Mouse (Mus musculus) ES-Bruce4 (cell line): ENCODE measurements around the gene Enam.

Experiments
- CTCF ChIP-seq: IDR thresholded peaks from one replicate; pipeline ENCODE4 v1.8.1; 2011; ENCODE audit warnings: low read depth, low read length
- EP300 ChIP-seq: IDR thresholded peaks from 2 replicates; pipeline ENCODE4 v1.6.1; 2011; ENCODE audit warnings: low read depth, low read length; ENCODE audit not compliant: insufficient read depth
- POLR2A ChIP-seq: IDR thresholded peaks from one replicate; pipeline ENCODE4 v1.8.1; 2011; ENCODE audit warnings: low read length; ENCODE audit not compliant: insufficient read depth

- no peak for TF ChIP-seq POLR2A
- no peak for TF ChIP-seq CTCF
- TF ChIP-seq EP300, result no peak
Observed at GRCm38 (mm10) chr5:88553271-88554085, 65.7 kb downstream of the Enam start.
